Mouse (Mus musculus) neutrophil, adult 59 days (primary cell): Measurements from ENCODE around the gene Gabbr1. TPM values are rescaled to one million over a fixed set of nuclear protein-coding genes. Genes with fewer than 3 reads are reported as not detected.

Experiments
- total RNA-seq, 2 experiments: library from RNA; stranded (reverse); gene quantifications; 1 replicate in 1 of 2; 2 replicates in 1 of 2; pipeline ENCODE4 v1.2.4; 2023

The Gabbr1 gene
- total RNA-seq, result 100 to 1,000 TPM; 119 to 127 TPM

DNA sequence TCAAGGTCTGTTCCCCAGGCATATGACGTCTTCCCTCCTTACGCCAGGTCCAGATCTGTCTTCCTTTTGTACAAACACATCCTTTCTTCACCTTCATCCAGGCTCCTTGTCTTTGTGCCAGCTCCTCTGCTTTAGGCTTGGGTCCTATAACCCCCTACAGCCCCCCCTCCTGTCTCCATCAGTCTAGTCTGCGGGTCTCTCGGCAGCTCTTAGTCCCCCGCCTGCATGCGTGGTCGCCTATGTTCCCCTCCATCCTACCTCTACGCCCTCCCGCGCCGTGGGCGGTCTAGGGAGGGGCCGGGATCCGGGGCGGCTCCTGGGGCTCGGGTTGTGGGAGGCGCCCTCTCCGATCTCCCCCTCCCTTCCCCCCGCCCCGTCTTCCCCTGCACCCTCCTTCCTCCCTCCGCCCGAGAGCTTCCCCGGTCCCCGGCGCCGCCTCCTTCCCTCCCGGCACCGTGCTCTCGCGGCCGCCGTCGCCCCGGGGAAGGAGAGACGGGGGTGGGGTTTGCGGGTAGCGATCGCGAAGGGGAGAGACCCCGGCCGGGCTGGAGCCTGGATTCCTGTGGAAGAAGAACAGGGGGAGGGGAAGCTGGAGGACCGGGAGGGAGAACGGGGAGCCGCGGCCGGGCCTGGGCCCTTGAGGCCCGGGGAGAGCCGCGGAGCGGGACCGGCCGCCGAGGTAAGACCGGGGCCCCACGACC lies at the start of gene Gabbr1:
Gene Gabbr1, plus strand, starts transcription at position 356 of the 701 bp plus-strand sequence.

DNA sequence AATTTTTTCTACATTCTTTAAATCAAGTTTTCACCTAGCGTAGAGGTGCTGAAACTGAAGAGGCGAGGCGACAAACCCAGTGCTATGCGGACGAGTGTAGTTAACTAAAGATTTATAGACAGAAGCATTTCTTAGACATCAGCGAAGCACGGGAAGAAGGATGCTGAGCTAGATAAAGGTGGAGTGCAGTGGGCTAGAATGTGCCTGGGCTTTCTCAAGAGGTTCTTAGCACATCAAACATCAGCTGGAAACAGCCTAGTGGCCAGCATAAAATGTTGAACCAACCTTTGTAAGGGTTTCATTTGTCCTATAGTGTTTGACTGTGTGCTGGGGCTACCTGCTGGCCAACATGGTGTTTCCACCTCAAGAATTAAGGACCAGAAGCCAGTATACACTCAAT lies 44.9 kb upstream of the Gabbr1 start, which contains the start of gene Zfp57:
Gene Zfp57, plus strand, starts transcription at position 301 of the 400 bp plus-strand sequence.

DNA sequence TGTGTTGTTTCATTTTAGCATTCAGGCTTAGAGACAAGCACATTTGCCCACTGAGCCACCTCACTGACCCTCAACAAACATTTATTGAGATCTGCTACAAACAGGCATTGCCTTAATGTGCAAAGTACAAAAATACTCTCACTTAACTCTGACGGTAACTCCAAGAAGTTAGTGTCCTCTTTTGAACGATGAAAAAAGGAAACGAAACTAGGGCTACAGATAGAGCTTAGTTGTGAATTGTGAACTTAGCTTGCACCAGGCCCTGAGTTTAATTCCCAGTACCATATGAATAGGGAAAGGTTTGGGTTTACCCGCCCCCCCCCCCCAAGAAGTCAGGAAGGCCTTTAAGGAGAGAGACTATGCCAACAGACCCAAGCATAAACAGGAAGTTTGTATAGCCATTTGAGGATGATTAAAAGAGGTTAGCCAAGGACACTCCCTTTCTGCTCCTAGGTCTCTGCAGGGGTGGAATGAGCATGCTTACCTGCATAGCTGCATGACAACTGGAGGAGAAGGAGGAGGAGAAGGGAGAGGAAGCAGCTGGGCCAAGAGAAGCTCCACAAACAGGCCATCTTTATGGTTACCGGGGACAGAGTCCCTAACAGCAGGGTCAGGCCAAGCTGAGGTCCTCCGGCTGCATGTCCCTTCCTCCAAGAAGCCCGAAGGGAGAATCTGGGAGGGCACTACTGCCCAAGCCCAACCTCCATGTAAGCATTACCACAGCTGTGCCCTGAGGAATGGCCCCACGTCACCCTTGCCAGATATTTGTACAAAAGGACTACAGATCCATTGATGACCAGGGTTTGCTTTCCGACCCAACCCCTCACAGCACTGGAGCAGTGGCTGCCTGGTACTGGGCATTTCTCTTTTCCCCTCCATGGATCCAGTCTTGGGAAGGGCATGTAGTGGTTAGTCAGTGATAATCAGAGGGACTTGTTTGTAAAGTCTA lies 22.9 kb upstream of the Gabbr1 start, which contains the start of gene Mog:
Gene Mog, minus strand, starts transcription at position 771 of the 949 bp plus-strand sequence.

GRCm38 (mm10) chr17:37088399-37088798 lies 42.6 kb downstream of the Gabbr1 start, which contains the start of gene Olfr90:
Gene Olfr90 (minus strand): TSS chr17:37088499.

GRCm38 (mm10) chr17:37098178-37098577 lies 52.4 kb downstream of the Gabbr1 start, which contains the start of gene Olfr91:
Gene Olfr91 (minus strand): TSS chr17:37098278.

GRCm38 (mm10) chr17:37119988-37120387 lies 74.2 kb downstream of the Gabbr1 start, which contains the start of gene Olfr92:
Gene Olfr92 (minus strand): TSS chr17:37120088.

Other genes with a start within 250 kb of the Gabbr1 start
- gene H2-M10.6, start 233.8 kb upstream of the Gabbr1 start, total RNA-seq, result not detected
- gene Trim26, start 208.8 kb upstream of the Gabbr1 start, total RNA-seq, result 10 to 100 TPM; 35.8 to 40.7 TPM
- gene Trim15, start 178.8 kb upstream of the Gabbr1 start, total RNA-seq, result not detected
- 1 to 10 TPM; 3.2 to 7.3 TPM for gene Trim10, start 176.4 kb upstream of the Gabbr1 start, total RNA-seq
- gene Trim40, start 155.8 kb upstream of the Gabbr1 start, total RNA-seq, result not detected
- not detected for gene Trim31, start 147.8 kb upstream of the Gabbr1 start, total RNA-seq
- gene Rnf39, start 103.0 kb upstream of the Gabbr1 start, total RNA-seq, result not detected
- gene Ppp1r11, start 94.2 kb upstream of the Gabbr1 start, total RNA-seq, result 10 to 100 TPM; 35.3 to 41.2 TPM
- gene Znrd1, start 87.4 kb upstream of the Gabbr1 start, total RNA-seq, result 10 to 100 TPM; 30.2 to 31.6 TPM
- gene Znrd1as, start 87.4 kb upstream of the Gabbr1 start, total RNA-seq, result 1 to 10 TPM in 1 of 2 experiments, under 1 TPM in 1; 0.71 to 1.4 TPM
- gene 2410137M14Rik, start 64.7 kb upstream of the Gabbr1 start, total RNA-seq, result not detected
- gene H2-M5, start 56.4 kb upstream of the Gabbr1 start, total RNA-seq, result not detected
- gene Zfp57, start 44.8 kb upstream of the Gabbr1 start, total RNA-seq, result not detected
- not detected for gene Mog, start 22.6 kb upstream of the Gabbr1 start, total RNA-seq
- not detected for gene Olfr90, start 42.5 kb downstream of the Gabbr1 start, total RNA-seq
- gene Olfr91, start 52.3 kb downstream of the Gabbr1 start, total RNA-seq, result not detected
- gene Olfr92, start 74.1 kb downstream of the Gabbr1 start, total RNA-seq, result not detected
- not detected for gene Olfr93, start 115.5 kb downstream of the Gabbr1 start, total RNA-seq
- not detected for gene Ubd, start 147.9 kb downstream of the Gabbr1 start, total RNA-seq
- gene Olfr94, start 155.0 kb downstream of the Gabbr1 start, total RNA-seq, result not detected
- not detected for gene Olfr95, start 167.2 kb downstream of the Gabbr1 start, total RNA-seq
- not detected for gene Olfr96, start 174.2 kb downstream of the Gabbr1 start, total RNA-seq
- not detected for gene Olfr97, start 191.4 kb downstream of the Gabbr1 start, total RNA-seq
- gene Olfr98, start 217.8 kb downstream of the Gabbr1 start, total RNA-seq, result not detected
- 1 to 10 TPM; 5.8 to 6.0 TPM for gene H2-M3, start 224.3 kb downstream of the Gabbr1 start, total RNA-seq
- gene Olfr99, start 237.5 kb downstream of the Gabbr1 start, total RNA-seq, result not detected